Mouse (Mus musculus): ENCODE data around the gene Specc1. TPM values are rescaled to one million over a fixed set of nuclear protein-coding genes. Genes with fewer than 3 reads are reported as not detected.

Gene Specc1
- polyA plus RNA-seq, 1 experiment from 2014 or later, result 17.1 TPM

DNA sequence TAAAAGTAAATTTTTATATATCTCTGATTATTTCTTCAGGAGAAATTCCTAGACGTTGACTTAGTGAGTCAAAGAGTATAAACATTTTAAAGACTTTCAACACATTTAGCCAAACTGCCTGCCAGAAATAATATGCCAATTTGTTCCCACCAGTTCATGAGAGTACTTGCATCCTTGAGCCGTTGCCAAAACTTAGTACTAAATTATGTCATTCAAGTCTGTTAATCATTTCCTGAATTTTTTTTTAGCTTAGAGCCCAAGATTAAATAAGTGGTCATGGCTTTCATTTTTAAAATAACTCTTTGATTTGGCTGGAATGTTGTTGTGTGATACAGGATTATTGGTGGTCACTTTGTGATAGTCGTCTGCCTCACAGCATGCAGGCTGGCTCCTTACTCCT, 163.3 kb downstream of the Specc1 start:
- Histone ChIP-seq H3K4me1 (ENCODE audit: control insufficient read depth, insufficient read depth, low read length) (no peaks in the 10 kb centered on the region), H3K27me3 (ENCODE audit: control insufficient read depth, insufficient read depth, low read length) (no peaks in the 10 kb centered on the region), H3K9me3 (replicated peaks; ENCODE audit: control insufficient read depth, low read length) (no peaks in the 10 kb centered on the region), H3K36me3 (ENCODE audit: control insufficient read depth, insufficient read depth, low read length) (no peaks in the 10 kb centered on the region), H3K4me3 (ENCODE audit: low read depth, low read length) (no peak overlapping the region), H3K27ac (ENCODE audit: low read depth, low read length) (no peak overlapping the region), H3K4me2 (no peak overlapping the region), H3K9ac (ENCODE audit: low read depth, low read length) (no peak overlapping the region)
- WGBS (ENCODE audit: insufficient replicate concordance), result 52% methylated on average over 3 of the region's 3 CpGs
- ATAC-seq (replicated peaks; ENCODE audit: insufficient number of reproducible peaks, low FRiP score, low TSS enrichment), result no peak

DNA sequence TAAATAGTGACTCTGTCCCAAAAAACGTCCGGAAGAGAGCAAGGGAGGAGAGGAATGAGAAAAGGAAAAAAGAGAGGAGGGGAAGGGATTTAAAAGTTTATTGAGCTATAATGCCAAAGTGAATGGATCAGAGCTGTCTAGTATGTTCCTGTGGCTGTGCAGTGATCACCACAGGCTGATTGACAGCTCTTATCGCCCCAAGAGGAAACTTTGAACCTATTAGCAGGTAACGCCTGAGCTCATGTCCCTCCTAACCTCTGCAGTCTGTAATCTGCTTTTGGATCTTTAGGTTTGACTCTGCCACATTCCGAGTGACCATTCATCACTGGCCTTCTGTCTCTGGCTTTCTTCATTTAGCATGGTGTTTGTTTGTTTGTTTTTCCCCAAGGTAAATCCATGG, 164.8 kb downstream of the Specc1 start:
- ATAC-seq (replicated peaks; ENCODE audit: insufficient number of reproducible peaks, low FRiP score, low TSS enrichment), result no peak
- Histone ChIP-seq H3K9ac (ENCODE audit: low read depth, low read length) (no peak overlapping the region), H3K4me1 (ENCODE audit: control insufficient read depth, insufficient read depth, low read length) (no peaks in the 10 kb centered on the region), H3K36me3 (ENCODE audit: control insufficient read depth, insufficient read depth, low read length) (no peaks in the 10 kb centered on the region), H3K4me3 (ENCODE audit: low read depth, low read length) (no peak overlapping the region), H3K9me3 (replicated peaks; ENCODE audit: control insufficient read depth, low read length) (no peaks in the 10 kb centered on the region), H3K27ac (ENCODE audit: low read depth, low read length) (no peak overlapping the region), H3K4me2 (no peak overlapping the region), H3K27me3 (ENCODE audit: control insufficient read depth, insufficient read depth, low read length) (no peaks in the 10 kb centered on the region)
- WGBS (ENCODE audit: insufficient replicate concordance), result 57% methylated on average over 5 of the region's 5 CpGs

- Histone ChIP-seq H3K27ac (ENCODE audit: low read depth, low read length) (no peak overlapping the region), H3K9ac (ENCODE audit: low read depth, low read length) (no peak overlapping the region), H3K27me3 (ENCODE audit: control insufficient read depth, insufficient read depth, low read length) (no peaks in the 10 kb centered on the region), H3K4me3 (ENCODE audit: low read depth, low read length) (no peak overlapping the region), H3K4me2 (no peak overlapping the region), H3K9me3 (replicated peaks; ENCODE audit: control insufficient read depth, low read length) (no peaks in the 10 kb centered on the region), H3K4me1 (ENCODE audit: control insufficient read depth, insufficient read depth, low read length) (peaks cover 6% of the 10 kb centered on the region; the same call in 1 of the 2 replicates), H3K36me3 (ENCODE audit: control insufficient read depth, insufficient read depth, low read length) (no peaks in the 10 kb centered on the region)
- no peak for ATAC-seq (replicated peaks; ENCODE audit: insufficient number of reproducible peaks, low FRiP score, low TSS enrichment)
- 38% methylated on average over 3 of the region's 3 CpGs for WGBS (ENCODE audit: insufficient replicate concordance)
Observed at GRCm38 (mm10) chr11:62127692-62128091, 171.1 kb downstream of the Specc1 start.

GRCm38 (mm10) chr11:62128197-62128596, 171.6 kb downstream of the Specc1 start:
- Histone ChIP-seq H3K27me3 (ENCODE audit: control insufficient read depth, insufficient read depth, low read length) (no peaks in the 10 kb centered on the region), H3K9ac (ENCODE audit: low read depth, low read length) (no peak overlapping the region), H3K4me3 (ENCODE audit: low read depth, low read length) (no peak overlapping the region), H3K36me3 (ENCODE audit: control insufficient read depth, insufficient read depth, low read length) (no peaks in the 10 kb centered on the region), H3K9me3 (replicated peaks; ENCODE audit: control insufficient read depth, low read length) (no peaks in the 10 kb centered on the region), H3K27ac (ENCODE audit: low read depth, low read length) (no peak overlapping the region), H3K4me2 (no peak overlapping the region), H3K4me1 (ENCODE audit: control insufficient read depth, insufficient read depth, low read length) (peaks cover 6% of the 10 kb centered on the region; the same call in 1 of the 2 replicates)
- WGBS (ENCODE audit: insufficient replicate concordance), result 75% methylated on average over 8 of the region's 8 CpGs
- no peak for ATAC-seq (replicated peaks; ENCODE audit: insufficient number of reproducible peaks, low FRiP score, low TSS enrichment)

GRCm38 (mm10) chr11:62130191-62130590, 173.6 kb downstream of the Specc1 start:
- 42% methylated on average over 3 of the region's 3 CpGs for WGBS (ENCODE audit: insufficient replicate concordance)
- no peak overlapping the region for H3K9ac ChIP-seq (ENCODE audit: low read depth, low read length)
- H3K27me3 ChIP-seq (ENCODE audit: control insufficient read depth, insufficient read depth, low read length), result no peaks in the 10 kb centered on the region
- H3K9me3 ChIP-seq (replicated peaks; ENCODE audit: control insufficient read depth, low read length), result no peaks in the 10 kb centered on the region
- H3K4me1 ChIP-seq (ENCODE audit: control insufficient read depth, insufficient read depth, low read length), result peaks cover 6% of the 10 kb centered on the region; the same call in 1 of the 2 replicates
- H3K27ac ChIP-seq (ENCODE audit: low read depth, low read length), result no peak overlapping the region
- no peak overlapping the region for H3K4me2 ChIP-seq
- no peak overlapping the region for H3K4me3 ChIP-seq (ENCODE audit: low read depth, low read length)
- ATAC-seq (replicated peaks; ENCODE audit: insufficient number of reproducible peaks, low FRiP score, low TSS enrichment), result no peak
- no peaks in the 10 kb centered on the region for H3K36me3 ChIP-seq (ENCODE audit: control insufficient read depth, insufficient read depth, low read length)

- ATAC-seq (replicated peaks; ENCODE audit: insufficient number of reproducible peaks, low FRiP score, low TSS enrichment), result no peak
- Histone ChIP-seq H3K4me2 (no peak overlapping the region), H3K27ac (ENCODE audit: low read depth, low read length) (no peak overlapping the region), H3K9me3 (replicated peaks; ENCODE audit: control insufficient read depth, low read length) (no peaks in the 10 kb centered on the region), H3K4me1 (ENCODE audit: control insufficient read depth, insufficient read depth, low read length) (peaks cover 6% of the 10 kb centered on the region; the same call in 1 of the 2 replicates), H3K9ac (ENCODE audit: low read depth, low read length) (no peak overlapping the region), H3K36me3 (ENCODE audit: control insufficient read depth, insufficient read depth, low read length) (no peaks in the 10 kb centered on the region), H3K4me3 (ENCODE audit: low read depth, low read length) (no peak overlapping the region), H3K27me3 (ENCODE audit: control insufficient read depth, insufficient read depth, low read length) (no peaks in the 10 kb centered on the region)
- WGBS (ENCODE audit: insufficient replicate concordance), result 50% methylated on average over 2 of the region's 2 CpGs
Observed at GRCm38 (mm10) chr11:62130685-62131295, 174.2 kb downstream of the Specc1 start.

DNA sequence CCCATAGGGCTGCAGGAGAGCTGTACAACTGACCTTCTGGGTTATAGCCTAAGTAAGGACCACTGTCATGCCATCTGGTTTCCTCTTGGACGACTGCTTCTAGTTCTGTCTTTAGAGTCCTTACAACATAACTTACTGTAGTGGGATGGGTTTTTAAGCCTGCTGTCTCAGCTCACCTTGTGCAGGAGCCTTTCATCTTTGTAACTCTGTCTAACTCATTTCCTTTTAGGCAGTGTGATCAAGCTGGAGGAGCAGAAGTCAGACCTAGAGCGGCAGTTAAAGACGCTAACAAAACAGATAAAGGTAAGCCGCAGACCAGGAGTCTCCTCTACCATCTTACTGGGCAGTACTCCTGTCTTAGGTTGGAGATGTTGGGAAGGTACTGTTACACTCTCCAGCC, 175.0 kb downstream of the Specc1 start:
- H3K9me3 ChIP-seq (replicated peaks; ENCODE audit: control insufficient read depth, low read length), result no peaks in the 10 kb centered on the region
- H3K4me1 ChIP-seq (ENCODE audit: control insufficient read depth, insufficient read depth, low read length), result peaks cover 6% of the 10 kb centered on the region; the same call in 1 of the 2 replicates
- H3K27me3 ChIP-seq (ENCODE audit: control insufficient read depth, insufficient read depth, low read length), result no peaks in the 10 kb centered on the region
- no peaks in the 10 kb centered on the region for H3K36me3 ChIP-seq (ENCODE audit: control insufficient read depth, insufficient read depth, low read length)
- H3K4me2 ChIP-seq, result no peak overlapping the region
- no peak overlapping the region for H3K9ac ChIP-seq (ENCODE audit: low read depth, low read length)
- WGBS (ENCODE audit: insufficient replicate concordance), result 74% methylated on average over 4 of the region's 4 CpGs
- ATAC-seq (replicated peaks; ENCODE audit: insufficient number of reproducible peaks, low FRiP score, low TSS enrichment), result no peak
- H3K27ac ChIP-seq (ENCODE audit: low read depth, low read length), result no peak overlapping the region
- H3K4me3 ChIP-seq (ENCODE audit: low read depth, low read length), result no peak overlapping the region

DNA sequence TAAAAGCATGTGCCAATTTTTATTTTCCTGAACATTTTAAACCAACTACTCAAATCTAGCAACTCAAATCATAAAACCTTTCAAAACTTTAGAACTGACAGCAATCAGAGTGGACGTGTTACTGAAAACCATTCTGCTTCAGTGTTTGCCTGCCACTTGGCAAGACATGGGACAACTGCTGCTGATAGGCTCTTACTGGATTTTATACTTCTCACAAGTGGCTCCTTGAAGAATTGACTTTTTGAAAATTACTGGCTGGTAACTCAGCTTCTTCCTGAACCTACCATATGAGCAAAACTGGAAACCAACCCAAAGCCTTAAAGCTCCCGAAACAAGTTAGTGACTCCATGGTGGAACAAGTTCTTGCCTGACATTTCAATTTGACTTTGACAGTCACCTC, 177.6 kb downstream of the Specc1 start:
- Histone ChIP-seq H3K4me1 (ENCODE audit: control insufficient read depth, insufficient read depth, low read length) (peaks cover 6% of the 10 kb centered on the region; the same call in 1 of the 2 replicates), H3K27me3 (ENCODE audit: control insufficient read depth, insufficient read depth, low read length) (no peaks in the 10 kb centered on the region), H3K4me2 (no peak overlapping the region), H3K9me3 (replicated peaks; ENCODE audit: control insufficient read depth, low read length) (no peaks in the 10 kb centered on the region), H3K4me3 (ENCODE audit: low read depth, low read length) (no peak overlapping the region), H3K36me3 (ENCODE audit: control insufficient read depth, insufficient read depth, low read length) (no peaks in the 10 kb centered on the region), H3K27ac (ENCODE audit: low read depth, low read length) (no peak overlapping the region), H3K9ac (ENCODE audit: low read depth, low read length) (no peak overlapping the region)
- WGBS (ENCODE audit: insufficient replicate concordance), result 87% methylated on average over 2 of the region's 2 CpGs
- ATAC-seq (replicated peaks; ENCODE audit: insufficient number of reproducible peaks, low FRiP score, low TSS enrichment), result no peak

All from heart, embryonic 11.5 days (tissue).